Mouse (Mus musculus) bone marrow macrophage, adult 2 months (primary cell): Measurements from ENCODE around the gene Coq9.

Experiments used
- CTCF ChIP-seq: IDR thresholded peaks from 2 replicates; pipeline ENCODE4 v1.5.1; 2012; ENCODE audit warnings: low read depth, mild to moderate bottlenecking, low read length, moderate library complexity
- POLR2A ChIP-seq: IDR thresholded peaks from 2 replicates; pipeline ENCODE4 v1.6.1; 2012; ENCODE audit warnings: mild to moderate bottlenecking, low read depth, low read length, borderline replicate concordance

GRCm38 (mm10) chr8:94811654-94812053, 26.5 kb upstream of the Coq9 start:
- TF ChIP-seq CTCF (no peak), POLR2A (no peak)
